Mouse (Mus musculus): ENCODE data around the gene Arid3c. TPM values are rescaled to one million over a fixed set of nuclear protein-coding genes. Genes with fewer than 3 reads are reported as not detected.
"Not testable (repeated sequence)": the region's sequence is repeated elsewhere in the genome, so short reads cannot be mapped to it uniquely, and the experiment has no call there.

Arid3c gene
- polyA plus RNA-seq (2012; rRNA removed) = 0.40 and 0.57 TPM in 2 replicates

DNA sequence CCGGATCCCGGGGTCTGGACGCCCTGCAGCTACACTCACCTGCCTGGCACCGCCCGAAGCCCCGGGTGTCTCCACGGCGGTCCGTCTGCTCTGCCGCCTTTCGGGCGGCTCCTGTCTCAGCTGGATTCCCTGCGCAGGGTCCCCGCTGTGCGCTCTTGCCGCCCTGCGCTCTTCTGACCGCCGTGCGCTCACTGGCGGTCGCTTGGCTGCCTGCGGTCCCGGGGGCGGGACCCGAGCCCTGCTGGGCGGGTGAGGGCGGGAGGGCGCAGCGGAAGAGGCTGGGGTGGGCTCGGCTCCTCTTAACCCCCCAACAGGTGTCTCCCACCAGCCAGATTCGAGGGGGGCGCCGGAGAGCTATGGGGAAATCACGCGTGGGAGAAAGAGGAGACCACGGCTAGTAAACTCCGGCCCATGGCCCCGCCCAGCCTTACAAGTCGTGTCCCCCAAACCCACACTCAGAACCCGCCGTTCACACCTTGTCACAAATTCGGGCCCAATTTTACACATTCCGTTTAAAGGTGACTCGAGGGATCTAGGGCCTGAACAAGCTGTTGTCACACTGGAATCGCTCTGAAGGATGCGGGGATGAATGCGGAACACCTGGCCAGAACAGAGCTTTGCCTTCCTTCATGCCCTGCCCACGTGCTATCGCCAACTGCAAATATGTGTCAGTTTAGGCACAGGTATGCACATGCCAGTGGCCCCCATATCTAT is at the start of gene Arid3c:
Gene Arid3c (minus strand): TSS at position 91 of the 714 bp plus-strand sequence.
- TF ChIP-seq CTCF (IDR thresholded peaks at IDR 0.05; ENCODE audit: borderline replicate concordance, extremely low read depth, insufficient read depth, insufficient read length) (no peak), POLR2A (IDR thresholded peaks at IDR 0.05; ENCODE audit: borderline replicate concordance, extremely low read depth, insufficient read depth, insufficient read length, poor library complexity, severe bottlenecking) (no peak)
- peak; percentile 29 for DNase-seq (ENCODE audit: low read depth)

DNA sequence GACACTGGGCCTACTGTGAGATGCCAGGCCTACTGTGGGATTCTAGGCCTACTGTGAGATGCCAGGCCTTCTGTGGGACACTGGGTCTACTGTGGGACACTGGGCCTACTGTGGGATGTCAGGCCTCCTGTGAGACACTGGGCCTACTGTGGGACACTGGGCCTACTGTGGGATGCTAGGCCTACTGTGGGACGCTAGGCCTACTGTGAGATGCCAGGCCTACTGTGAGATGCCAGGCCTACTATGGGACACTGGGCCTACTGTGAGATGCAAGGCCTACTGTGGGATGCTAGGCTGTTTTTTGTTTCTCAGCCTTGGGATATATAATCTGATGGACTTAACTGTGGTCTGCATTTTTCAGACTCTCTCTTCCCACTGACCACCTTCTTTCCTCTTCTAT is 44.9 kb upstream of the Arid3c start:
- DNase-seq (ENCODE audit: low read depth) = not testable (repeated sequence)

DNA sequence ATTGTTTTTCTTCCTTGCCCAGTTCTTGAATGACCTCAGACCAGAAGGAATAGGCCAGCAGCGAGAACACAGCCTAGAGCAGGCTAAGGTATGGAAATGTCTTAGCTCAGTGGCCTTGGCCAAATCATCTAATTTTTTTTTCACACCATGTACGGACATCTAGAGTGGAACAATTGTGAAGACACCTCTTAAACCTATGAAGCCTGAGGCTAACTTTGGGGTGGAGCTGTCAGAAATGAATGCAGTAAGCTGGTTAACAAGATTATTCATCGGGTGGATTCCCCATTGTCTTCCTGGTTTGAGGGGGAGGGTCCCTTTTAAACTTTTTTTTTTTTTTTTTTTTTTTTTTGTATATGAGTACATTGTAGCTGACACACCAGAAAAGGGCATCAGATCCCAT is 43.6 kb upstream of the Arid3c start:
- DNase-seq (ENCODE audit: low read depth) = not testable (repeated sequence)

DNA sequence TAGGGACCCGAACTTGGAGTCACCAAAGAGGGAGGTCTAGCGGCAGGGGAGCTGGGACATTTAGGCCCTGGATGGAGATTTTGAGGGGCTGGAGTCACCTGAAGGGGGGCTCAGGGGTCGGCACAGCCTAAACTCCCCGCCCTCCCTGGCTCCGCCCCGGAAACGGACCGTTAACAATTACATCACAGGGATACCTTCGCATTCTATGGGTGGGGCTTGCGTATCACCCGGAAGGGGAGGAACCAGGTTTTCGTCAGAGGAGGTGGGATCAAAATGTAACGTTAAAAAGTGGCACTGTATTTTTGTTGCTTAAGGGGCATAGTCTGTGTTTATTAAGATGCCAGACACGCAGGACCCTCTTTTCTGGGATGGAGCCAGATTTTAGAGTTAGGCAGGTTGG is 43.1 kb upstream of the Arid3c start, which contains the start of gene Ccl27a:
Gene Ccl27a (minus strand): TSS at position 246 of the 400 bp plus-strand sequence.
- DNase-seq (ENCODE audit: low read depth) = peak; percentile 95

DNA sequence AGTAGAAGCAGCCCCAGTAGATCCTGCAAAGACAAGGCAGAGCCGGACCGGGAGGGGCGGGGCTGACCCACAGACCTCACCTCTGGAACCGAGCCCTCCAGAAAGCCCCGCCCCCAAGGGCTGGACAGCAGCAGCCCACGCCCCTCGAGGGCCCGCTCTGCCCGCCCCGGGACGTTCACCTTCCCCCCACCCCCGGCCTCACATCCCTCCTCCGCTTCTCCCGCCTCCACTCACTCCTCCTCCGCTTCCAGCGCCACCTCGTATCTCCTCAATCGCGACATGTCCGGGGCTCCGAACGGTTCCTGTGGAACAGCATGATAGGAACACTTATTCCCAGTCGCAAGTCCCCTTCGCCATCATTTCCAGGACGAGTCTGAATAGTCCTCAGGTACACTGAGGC is 42.6 kb upstream of the Arid3c start:
- peak; percentile 75 for DNase-seq (ENCODE audit: low read depth)

DNA sequence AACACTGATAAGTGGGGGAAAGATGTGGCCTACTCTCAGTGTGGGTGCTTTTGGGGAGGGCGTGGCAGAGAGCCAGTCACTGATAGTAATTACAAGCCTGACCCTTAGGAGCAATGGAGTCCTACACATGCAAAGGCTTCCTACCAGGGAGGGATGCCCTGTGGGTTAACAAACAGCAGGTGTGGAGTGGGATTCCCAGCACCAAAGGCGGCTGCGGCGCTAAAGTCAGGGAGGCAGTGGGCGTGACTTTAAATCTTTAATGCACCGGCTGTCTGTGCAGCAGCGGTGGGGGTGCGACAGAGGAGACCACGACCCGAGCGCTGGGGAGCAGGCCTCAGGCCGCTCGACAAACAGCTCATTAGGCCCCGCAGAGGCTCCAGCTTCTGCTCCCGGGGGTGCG is 42.0 kb upstream of the Arid3c start:
- peak; percentile 12 for DNase-seq (ENCODE audit: low read depth)

DNA sequence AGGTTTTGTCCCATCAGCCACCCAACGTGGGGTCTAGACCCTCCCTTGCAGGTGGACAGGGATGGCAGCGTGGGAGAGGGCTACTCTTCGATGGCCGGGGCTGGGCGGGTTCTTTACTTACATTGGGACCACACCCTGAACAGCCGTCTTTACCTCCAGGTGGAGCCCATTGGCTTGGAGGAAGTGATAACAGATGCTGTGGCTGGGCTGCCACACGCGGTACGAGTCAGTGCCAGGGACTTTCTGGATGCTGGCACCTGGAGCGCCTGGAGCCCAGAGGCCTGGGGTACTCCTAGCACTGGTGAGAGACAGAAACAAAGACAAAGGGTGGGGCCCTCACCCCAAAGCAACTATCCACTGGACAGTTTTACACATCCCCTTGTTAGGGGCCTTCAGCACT is 36.4 kb upstream of the Arid3c start:
- DNase-seq (ENCODE audit: low read depth) = not testable (repeated sequence)

DNA sequence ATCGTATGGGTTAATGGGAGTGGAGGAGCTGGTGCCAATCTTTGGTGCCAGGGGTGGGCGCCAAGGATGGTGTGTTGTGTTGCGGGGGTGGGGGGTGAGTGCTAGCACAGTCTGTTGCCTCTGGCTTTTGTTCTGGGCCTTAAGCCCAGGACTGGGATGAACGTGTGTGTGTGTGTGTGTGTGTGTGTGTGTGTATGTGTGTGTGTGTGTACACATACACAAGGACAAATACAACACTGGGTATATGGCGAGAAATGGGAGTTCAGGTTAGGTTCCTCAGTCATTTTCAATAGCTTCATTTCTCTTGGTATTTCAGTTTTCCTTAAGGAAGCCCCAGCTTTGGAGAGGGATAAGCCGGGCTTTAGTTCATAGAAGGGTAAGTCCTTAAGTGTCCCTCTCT is 32.2 kb upstream of the Arid3c start:
- not testable (repeated sequence) for DNase-seq (ENCODE audit: low read depth)

DNA sequence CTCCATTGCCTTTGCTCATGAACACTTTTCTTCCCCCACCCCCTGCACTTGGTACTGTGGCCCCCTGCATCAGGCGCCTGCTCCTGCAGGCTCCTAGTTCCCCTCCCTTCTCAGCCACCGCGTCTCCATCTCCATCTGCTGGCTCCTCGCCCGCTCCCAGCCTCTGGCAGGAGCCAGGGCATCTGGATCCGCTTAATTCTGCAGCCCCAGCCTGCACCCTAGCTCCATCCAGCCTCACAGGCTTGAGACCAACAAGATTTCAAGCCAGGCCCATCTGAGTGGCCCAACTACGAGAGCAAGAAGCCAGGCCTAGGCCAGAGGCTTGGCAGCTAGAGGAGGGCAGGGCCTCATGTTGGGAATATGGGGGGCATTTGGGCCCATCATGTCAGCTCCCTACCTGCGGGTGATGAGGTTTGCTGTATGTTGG is 31.8 kb upstream of the Arid3c start:
- DNase-seq (ENCODE audit: low read depth) = peak; percentile 60

DNA sequence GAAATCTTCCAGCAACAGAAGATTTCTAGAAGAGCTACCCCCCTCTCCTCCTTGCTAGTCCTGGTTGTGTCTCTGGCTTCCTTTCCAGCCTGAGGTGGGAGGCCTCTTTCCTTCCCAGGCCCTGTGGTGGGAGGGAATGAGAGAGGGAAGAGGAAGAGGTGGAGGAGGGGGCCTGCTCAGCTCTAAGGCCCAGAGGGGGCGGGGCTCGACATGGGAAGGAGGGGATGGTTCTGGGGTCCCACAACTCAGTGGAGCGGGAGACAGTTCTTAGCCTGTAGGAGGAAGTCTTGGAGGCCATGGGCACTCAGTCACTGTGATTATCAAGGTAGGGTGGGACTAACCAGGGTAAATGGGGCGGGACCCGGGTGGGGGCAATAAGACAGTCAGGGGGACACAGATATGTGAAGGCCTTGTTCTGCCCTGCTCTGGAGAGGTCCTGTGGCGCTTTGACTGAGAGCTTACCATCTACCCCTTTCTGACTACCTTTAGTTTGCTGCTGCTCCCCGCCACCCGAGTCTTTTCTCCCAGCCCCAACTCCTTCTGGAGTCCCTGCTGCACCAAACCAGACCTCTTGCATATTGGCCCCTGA is 31.3 kb upstream of the Arid3c start:
- TF ChIP-seq CTCF (IDR thresholded peaks at IDR 0.05; ENCODE audit: borderline replicate concordance, extremely low read depth, insufficient read depth, insufficient read length) = no peak
- no peak for TF ChIP-seq POLR2A (IDR thresholded peaks at IDR 0.05; ENCODE audit: borderline replicate concordance, extremely low read depth, insufficient read depth, insufficient read length, poor library complexity, severe bottlenecking)
- peak; percentile 11 for DNase-seq (ENCODE audit: low read depth)

DNA sequence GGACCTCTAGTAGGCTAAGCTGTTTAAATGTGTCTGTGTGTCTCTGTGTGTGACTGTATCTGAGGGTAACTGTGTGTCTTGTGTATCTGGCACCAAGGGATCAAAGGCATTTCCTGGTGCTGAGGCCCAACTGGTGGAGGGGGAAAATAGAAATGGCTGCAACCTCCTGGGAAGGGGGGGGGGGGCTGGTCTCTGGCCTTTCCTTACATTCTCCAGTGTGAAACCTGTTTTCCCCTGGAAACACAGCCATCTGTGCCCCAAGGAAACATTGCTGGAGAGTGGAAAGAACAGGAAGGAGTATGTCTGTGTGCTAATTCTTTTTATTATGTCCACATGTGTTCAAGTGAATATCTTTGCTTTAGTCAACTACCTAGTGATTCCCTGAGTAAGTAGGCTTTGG is 30.7 kb upstream of the Arid3c start:
- no peak for TF ChIP-seq CTCF (IDR thresholded peaks at IDR 0.05; ENCODE audit: borderline replicate concordance, extremely low read depth, insufficient read depth, insufficient read length)
- no peak for TF ChIP-seq POLR2A (IDR thresholded peaks at IDR 0.05; ENCODE audit: borderline replicate concordance, extremely low read depth, insufficient read depth, insufficient read length, poor library complexity, severe bottlenecking)
- DNase-seq (ENCODE audit: low read depth) = no peak

DNA sequence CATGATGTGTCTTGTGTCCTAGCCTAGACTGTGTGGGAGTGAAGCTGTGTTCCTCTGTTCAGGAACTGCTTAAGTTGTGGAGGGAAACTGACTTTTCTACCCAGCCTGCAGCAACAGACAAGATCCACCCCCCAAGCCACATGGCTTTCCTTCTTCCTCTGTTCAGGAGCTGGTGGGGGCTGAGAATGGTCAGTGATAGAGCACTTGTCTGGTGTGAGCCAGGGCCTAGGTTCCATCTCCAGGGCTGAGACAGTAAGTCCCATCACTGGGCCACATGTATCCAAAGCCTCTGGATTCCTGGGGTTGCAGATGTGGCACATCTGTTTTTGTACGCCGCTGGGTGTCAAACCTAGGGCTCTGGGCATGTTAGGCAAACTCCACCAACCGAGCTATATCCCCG is 30.0 kb upstream of the Arid3c start:
- no peak for DNase-seq (ENCODE audit: low read depth)
- TF ChIP-seq POLR2A (IDR thresholded peaks at IDR 0.05; ENCODE audit: borderline replicate concordance, extremely low read depth, insufficient read depth, insufficient read length, poor library complexity, severe bottlenecking) (no peak), CTCF (IDR thresholded peaks at IDR 0.05; ENCODE audit: borderline replicate concordance, extremely low read depth, insufficient read depth, insufficient read length) (no peak)

DNA sequence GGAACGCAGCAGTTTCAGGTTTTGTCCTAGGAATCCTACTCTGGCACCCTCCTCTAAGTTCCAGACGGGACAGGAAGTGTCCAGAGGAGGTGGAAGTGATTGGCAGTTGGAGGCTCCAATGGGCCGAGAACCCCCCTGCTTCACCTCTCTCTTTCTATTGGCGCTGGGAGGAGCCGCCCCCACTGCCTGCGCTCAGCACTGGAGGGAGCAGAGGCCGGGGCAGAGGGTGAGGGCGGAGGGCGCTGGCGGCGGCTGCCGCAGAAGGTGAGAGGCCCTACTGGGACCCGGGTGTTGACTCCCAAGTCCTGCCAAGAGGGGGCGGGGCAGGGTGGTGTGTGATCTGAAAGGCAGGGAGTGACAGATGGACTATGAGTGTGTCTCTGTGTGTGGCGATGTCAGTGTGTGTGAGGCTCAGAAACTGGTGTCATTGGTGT is 29.4 kb upstream of the Arid3c start:
- DNase-seq (ENCODE audit: low read depth) = peak; percentile 89
- TF ChIP-seq CTCF (IDR thresholded peaks at IDR 0.05; ENCODE audit: borderline replicate concordance, extremely low read depth, insufficient read depth, insufficient read length) (no peak), POLR2A (IDR thresholded peaks at IDR 0.05; ENCODE audit: borderline replicate concordance, extremely low read depth, insufficient read depth, insufficient read length, poor library complexity, severe bottlenecking) (0 out of 2 replicates have a peak, but pooled peaks have one; percentile 28)

DNA sequence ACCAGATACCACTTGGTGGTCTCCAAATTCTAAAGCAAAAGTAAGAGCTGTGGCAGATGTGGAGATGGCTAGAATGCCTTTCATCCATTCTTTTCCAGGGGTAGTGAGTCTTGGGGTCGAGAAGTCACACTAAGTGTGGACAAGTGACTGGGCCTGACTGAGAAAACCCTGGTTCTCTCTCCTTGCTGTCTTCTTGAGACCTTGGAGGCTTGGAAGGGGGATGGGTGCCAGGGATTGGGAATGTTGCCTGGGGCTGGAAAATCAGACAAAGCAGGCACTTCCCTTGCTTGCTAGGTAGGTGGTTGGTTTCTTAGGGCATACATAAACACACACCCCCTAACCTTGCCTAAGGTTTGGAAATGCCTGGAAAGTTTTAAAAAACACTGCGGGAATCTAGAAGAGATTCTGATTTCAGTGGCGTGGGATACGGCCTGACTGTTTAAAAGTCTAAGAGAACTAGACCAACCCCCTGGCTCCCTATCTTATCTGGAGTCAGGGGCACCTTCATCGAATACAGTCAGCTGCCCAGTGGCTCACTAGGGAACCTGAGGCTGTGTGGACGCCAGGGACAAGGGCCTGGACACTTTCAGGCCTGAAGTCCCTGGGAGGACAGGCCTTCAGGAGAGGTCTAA is 28.8 kb upstream of the Arid3c start:
- TF ChIP-seq POLR2A (IDR thresholded peaks at IDR 0.05; ENCODE audit: borderline replicate concordance, extremely low read depth, insufficient read depth, insufficient read length, poor library complexity, severe bottlenecking) = no peak
- no peak for TF ChIP-seq CTCF (IDR thresholded peaks at IDR 0.05; ENCODE audit: borderline replicate concordance, extremely low read depth, insufficient read depth, insufficient read length)
- DNase-seq (ENCODE audit: low read depth) = no peak
